Mouse (Mus musculus): ENCODE data around the gene Atp8b3. TPM values are rescaled to one million over a fixed set of nuclear protein-coding genes. Genes with fewer than 3 reads are reported as not detected.

The Atp8b3 gene
- polyA plus RNA-seq, 1 experiment: 0.03 TPM

GRCm38 (mm10) chr10:80539493-80539892 is 569 bp upstream of the Atp8b3 start:
- Histone ChIP-seq H3K4me3 (replicated peaks) (peak overlapping the region; percentile 35), H3K9me3 (ENCODE audit: control insufficient read depth, low read length) (no peaks in the 10 kb centered on the region), H3K36me3 (ENCODE audit: control insufficient read depth) (peaks cover 41% of the 10 kb centered on the region), H3K27me3 (ENCODE audit: control insufficient read depth) (peaks cover 15% of the 10 kb centered on the region), H3K4me1 (ENCODE audit: control insufficient read depth) (peaks cover 69% of the 10 kb centered on the region)
- no peak for TF ChIP-seq TAL1 (IDR thresholded peaks at IDR 0.05; ENCODE audit: low read length)
- no peak for TF ChIP-seq GATA1 (IDR thresholded peaks at IDR 0.05; ENCODE audit: low read length)

- H3K27me3 ChIP-seq (ENCODE audit: control insufficient read depth): peaks cover 15% of the 10 kb centered on the region
- H3K9me3 ChIP-seq (ENCODE audit: control insufficient read depth, low read length): no peaks in the 10 kb centered on the region
- TF ChIP-seq TAL1 (IDR thresholded peaks at IDR 0.05; ENCODE audit: low read length): no peak
- no peak overlapping the region for H3K4me3 ChIP-seq (replicated peaks)
- H3K36me3 ChIP-seq (ENCODE audit: control insufficient read depth): peaks cover 28% of the 10 kb centered on the region
- peaks cover 76% of the 10 kb centered on the region for H3K4me1 ChIP-seq (ENCODE audit: control insufficient read depth)
Observed at GRCm38 (mm10) chr10:80538180-80538579, 744 bp downstream of the Atp8b3 start.

GRCm38 (mm10) chr10:80535711-80536110 is 3.2 kb downstream of the Atp8b3 start:
- TF ChIP-seq GATA1 (IDR thresholded peaks at IDR 0.05; ENCODE audit: low read length) (no peak), TAL1 (IDR thresholded peaks at IDR 0.05; ENCODE audit: low read length) (no peak)
- H3K27me3 ChIP-seq (ENCODE audit: control insufficient read depth): peaks cover 15% of the 10 kb centered on the region
- no peaks in the 10 kb centered on the region for H3K9me3 ChIP-seq (ENCODE audit: control insufficient read depth, low read length)
- H3K36me3 ChIP-seq (ENCODE audit: control insufficient read depth): peaks cover 4% of the 10 kb centered on the region
- H3K4me1 ChIP-seq (ENCODE audit: control insufficient read depth): peaks cover 84% of the 10 kb centered on the region
- H3K4me3 ChIP-seq (replicated peaks): peak overlapping the region; percentile 60

GRCm38 (mm10) chr10:80535071-80535470 is 3.9 kb downstream of the Atp8b3 start:
- Histone ChIP-seq H3K27me3 (ENCODE audit: control insufficient read depth) (peaks cover 15% of the 10 kb centered on the region), H3K4me3 (replicated peaks) (peak overlapping the region; percentile 60), H3K36me3 (ENCODE audit: control insufficient read depth) (no peaks in the 10 kb centered on the region; the same call in 1 of the 2 replicates), H3K4me1 (ENCODE audit: control insufficient read depth) (peaks cover 82% of the 10 kb centered on the region), H3K9me3 (ENCODE audit: control insufficient read depth, low read length) (no peaks in the 10 kb centered on the region)
- TF ChIP-seq TAL1 (IDR thresholded peaks at IDR 0.05; ENCODE audit: low read length): no peak
- no peak for TF ChIP-seq GATA1 (IDR thresholded peaks at IDR 0.05; ENCODE audit: low read length)

- Histone ChIP-seq H3K36me3 (ENCODE audit: control insufficient read depth) (no peaks in the 10 kb centered on the region), H3K4me1 (ENCODE audit: control insufficient read depth) (peaks cover 75% of the 10 kb centered on the region), H3K9me3 (ENCODE audit: control insufficient read depth, low read length) (no peaks in the 10 kb centered on the region), H3K27me3 (ENCODE audit: control insufficient read depth) (peaks cover 18% of the 10 kb centered on the region), H3K4me3 (replicated peaks) (peak overlapping the region; percentile 23)
- no peak for TF ChIP-seq TAL1 (IDR thresholded peaks at IDR 0.05; ENCODE audit: low read length)
- no peak for TF ChIP-seq GATA1 (IDR thresholded peaks at IDR 0.05; ENCODE audit: low read length)
Observed at GRCm38 (mm10) chr10:80533704-80534103, 5.2 kb downstream of the Atp8b3 start.

- Histone ChIP-seq H3K4me1 (ENCODE audit: control insufficient read depth) (peaks cover 66% of the 10 kb centered on the region), H3K36me3 (ENCODE audit: control insufficient read depth) (no peaks in the 10 kb centered on the region), H3K4me3 (replicated peaks) (no peak overlapping the region), H3K27me3 (ENCODE audit: control insufficient read depth) (peaks cover 23% of the 10 kb centered on the region), H3K9me3 (ENCODE audit: control insufficient read depth, low read length) (no peaks in the 10 kb centered on the region)
- TF ChIP-seq GATA1 (IDR thresholded peaks at IDR 0.05; ENCODE audit: low read length) (no peak), TAL1 (IDR thresholded peaks at IDR 0.05; ENCODE audit: low read length) (no peak)
Observed at GRCm38 (mm10) chr10:80532783-80533182, 6.1 kb downstream of the Atp8b3 start.

GRCm38 (mm10) chr10:80526172-80526571 is 12.8 kb downstream of the Atp8b3 start:
- peaks cover 53% of the 10 kb centered on the region for H3K27me3 ChIP-seq (ENCODE audit: control insufficient read depth)

GRCm38 (mm10) chr10:80523299-80523698 is 15.6 kb downstream of the Atp8b3 start:
- Histone ChIP-seq H3K4me3 (replicated peaks) (no peak overlapping the region), H3K9me3 (ENCODE audit: control insufficient read depth, low read length) (peaks cover 13% of the 10 kb centered on the region), H3K4me1 (ENCODE audit: control insufficient read depth) (peaks cover 11% of the 10 kb centered on the region), H3K27me3 (ENCODE audit: control insufficient read depth) (peaks cover 55% of the 10 kb centered on the region), H3K36me3 (ENCODE audit: control insufficient read depth) (no peaks in the 10 kb centered on the region)
- TF ChIP-seq TAL1 (IDR thresholded peaks at IDR 0.05; ENCODE audit: low read length) (no peak), GATA1 (IDR thresholded peaks at IDR 0.05; ENCODE audit: low read length) (no peak)

More at GRCm38 (mm10) chr10:80526172-80526571, 12.8 kb downstream of the Atp8b3 start:
- Histone ChIP-seq H3K4me1 (ENCODE audit: control insufficient read depth) (peaks cover 20% of the 10 kb centered on the region), H3K9me3 (ENCODE audit: control insufficient read depth, low read length) (peaks cover 10% of the 10 kb centered on the region), H3K4me3 (replicated peaks) (no peak overlapping the region), H3K36me3 (ENCODE audit: control insufficient read depth) (no peaks in the 10 kb centered on the region)
- TF ChIP-seq TAL1 (IDR thresholded peaks at IDR 0.05; ENCODE audit: low read length) (no peak), GATA1 (IDR thresholded peaks at IDR 0.05; ENCODE audit: low read length) (no peak)

GRCm38 (mm10) chr10:80519287-80519686 is 19.6 kb downstream of the Atp8b3 start:
- peaks cover 50% of the 10 kb centered on the region for H3K27me3 ChIP-seq (ENCODE audit: control insufficient read depth)
- no peak overlapping the region for H3K4me3 ChIP-seq (replicated peaks)
- peaks cover 13% of the 10 kb centered on the region for H3K9me3 ChIP-seq (ENCODE audit: control insufficient read depth, low read length)
- H3K36me3 ChIP-seq (ENCODE audit: control insufficient read depth): no peaks in the 10 kb centered on the region
- TF ChIP-seq TAL1 (IDR thresholded peaks at IDR 0.05; ENCODE audit: low read length) (no peak), GATA1 (IDR thresholded peaks at IDR 0.05; ENCODE audit: low read length) (no peak)
- H3K4me1 ChIP-seq (ENCODE audit: control insufficient read depth): peaks cover 7% of the 10 kb centered on the region

GRCm38 (mm10) chr10:80513739-80514138 is 25.2 kb downstream of the Atp8b3 start:
- Histone ChIP-seq H3K4me1 (ENCODE audit: control insufficient read depth) (peaks cover 14% of the 10 kb centered on the region), H3K9me3 (ENCODE audit: control insufficient read depth, low read length) (no peaks in the 10 kb centered on the region), H3K36me3 (ENCODE audit: control insufficient read depth) (no peaks in the 10 kb centered on the region), H3K4me3 (replicated peaks) (no peak overlapping the region), H3K27me3 (ENCODE audit: control insufficient read depth) (peaks cover 86% of the 10 kb centered on the region)
- TF ChIP-seq GATA1 (IDR thresholded peaks at IDR 0.05; ENCODE audit: low read length): no peak
- no peak for TF ChIP-seq TAL1 (IDR thresholded peaks at IDR 0.05; ENCODE audit: low read length)

Data from erythroblast, embryonic 14.5 days (primary cell).